Mouse (Mus musculus) neural tube, embryonic 13.5 days (tissue): Measurements from ENCODE around the gene Zmynd8. TPM values are rescaled to one million over a fixed set of nuclear protein-coding genes. Genes with fewer than 3 reads are reported as not detected.

Experiments used
- ATAC-seq: fragments of 200-750 bp; cut with Nextera tagmentation; 2 replicates; pipeline ENCODE4 v1.8.0; 2017; ENCODE audit warnings: low read depth, mild to moderate bottlenecking, moderate TSS enrichment, moderate library complexity
- H3K27ac ChIP-seq: fragments of 300-500 bp; sonication (generic); replicated peaks from 2 replicates; pipeline ENCODE4 v1.5.1; 2015; ENCODE audit warnings: moderate library complexity, mild to moderate bottlenecking, inconsistent platforms
- H3K27me3 ChIP-seq: fragments of 300-500 bp; sonication (generic); 2 replicates; pipeline ENCODE4 v1.6.1; 2015; ENCODE audit warnings: mild to moderate bottlenecking, inconsistent platforms
- H3K36me3 ChIP-seq: fragments of 300-500 bp; sonication (generic); 2 replicates; pipeline ENCODE4 v1.6.1; 2015; ENCODE audit warnings: mild to moderate bottlenecking, inconsistent platforms
- H3K4me1 ChIP-seq: fragments of 300-500 bp; sonication (generic); replicated peaks from 2 replicates; pipeline ENCODE4 v1.6.1; 2015; ENCODE audit warnings: inconsistent platforms
- H3K4me2 ChIP-seq: fragments of 300-500 bp; sonication (generic); 2 replicates; pipeline ENCODE4 v1.6.1; 2015; ENCODE audit warnings: inconsistent platforms, mild to moderate bottlenecking, moderate library complexity
- H3K4me3 ChIP-seq: fragments of 300-500 bp; sonication (generic); 2 replicates; pipeline ENCODE4 v1.5.1; 2015; ENCODE audit warnings: mild to moderate bottlenecking, inconsistent platforms
- H3K9ac ChIP-seq: fragments of 300-500 bp; sonication (generic); 2 replicates; pipeline ENCODE4 v1.6.1; 2015; ENCODE audit warnings: moderate library complexity, mild to moderate bottlenecking, inconsistent platforms
- H3K9me3 ChIP-seq: fragments of 300-500 bp; sonication (generic); 2 replicates; pipeline ENCODE4 v1.6.1; 2016; ENCODE audit warnings: inconsistent platforms
- WGBS: fragments of 180-500 bp; shearing (Covaris S2); methylation state at CpG from one replicate; pipeline ENCODE4 v1.1.7; 2015; 5-methylcytosine and 5-hydroxymethylcytosine counted together
- polyA plus RNA-seq: library from polyadenylated mRNA; unstranded; fragments of >200 nt; fragmentation: Nextera tagmentation; extraction: Ambion mirVana; gene quantifications from 2 replicates; pipeline ENCODE4 v1.2.1, GENCODE M21; 2015

The Zmynd8 gene
- polyA plus RNA-seq, 1 experiment from 2014 or later = 69.0 TPM

- Histone ChIP-seq H3K27ac (peak overlapping the region; percentile 98), H3K27me3 (no peaks in the 10 kb centered on the region), H3K9ac (peak overlapping the region; percentile 80), H3K36me3 (peaks cover 17% of the 10 kb centered on the region), H3K4me1 (peaks cover 96% of the 10 kb centered on the region), H3K4me3 (0 out of 2 replicates have a peak overlapping the region, but pooled peaks have one; percentile 6), H3K4me2 (peak overlapping the region; percentile 65), H3K9me3 (no peaks in the 10 kb centered on the region)
- no peak for ATAC-seq
- 26% methylated on average over 8 of the region's 8 CpGs for WGBS
These were observed 22.5 kb downstream of the Zmynd8 start for GRCm38 (mm10) chr2:165876201-165876918.

GRCm38 (mm10) chr2:165875406-165875955 lies 23.3 kb downstream of the Zmynd8 start:
- no peaks in the 10 kb centered on the region for H3K9me3 ChIP-seq
- H3K36me3 ChIP-seq = peaks cover 24% of the 10 kb centered on the region
- peak overlapping the region; percentile 98 for H3K27ac ChIP-seq
- H3K9ac ChIP-seq = peak overlapping the region; percentile 80
- peak overlapping the region; percentile 26 for H3K4me3 ChIP-seq
- H3K4me1 ChIP-seq = peaks cover 96% of the 10 kb centered on the region
- peak; percentile 24 for ATAC-seq
- H3K4me2 ChIP-seq = peak overlapping the region; percentile 65
- WGBS = 8% methylated on average over 13 of the region's 13 CpGs
- H3K27me3 ChIP-seq = no peaks in the 10 kb centered on the region

GRCm38 (mm10) chr2:165874461-165875339 lies 24.1 kb downstream of the Zmynd8 start:
- peak; percentile 88 for ATAC-seq
- 10% methylated on average over 13 of the region's 13 CpGs for WGBS
- peak overlapping the region; percentile 98 for H3K27ac ChIP-seq

DNA sequence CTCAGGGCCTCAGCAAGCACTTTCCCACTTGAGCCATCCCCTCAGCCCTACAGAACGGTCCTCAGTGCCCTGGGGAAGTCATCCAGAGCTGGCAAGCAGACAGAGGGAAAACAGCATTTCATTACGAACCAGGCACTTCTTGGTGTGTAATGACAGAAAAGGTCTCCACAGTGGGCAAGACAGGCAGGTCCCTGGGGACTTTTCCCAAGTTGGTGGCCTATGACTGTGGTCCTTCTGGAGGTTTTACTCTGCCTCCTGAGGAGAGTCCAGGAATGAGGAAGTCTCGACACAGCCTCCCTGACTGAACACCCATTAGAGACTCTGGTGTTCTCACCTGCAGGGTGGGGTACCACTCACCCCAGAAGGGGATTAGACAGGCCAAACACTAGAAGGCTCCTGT lies 25.0 kb downstream of the Zmynd8 start:
- Histone ChIP-seq H3K4me1 (peaks cover 96% of the 10 kb centered on the region), H3K4me3 (no peak overlapping the region), H3K36me3 (peaks cover 24% of the 10 kb centered on the region), H3K9ac (peak overlapping the region; percentile 80; the same call in 1 of the 2 replicates), H3K27me3 (no peaks in the 10 kb centered on the region), H3K4me2 (peak overlapping the region; percentile 65), H3K27ac (peak overlapping the region; percentile 98), H3K9me3 (no peaks in the 10 kb centered on the region)
- no peak for ATAC-seq
- WGBS = 44% methylated on average over 3 of the region's 3 CpGs

More at GRCm38 (mm10) chr2:165874461-165875339, 24.1 kb downstream of the Zmynd8 start:
- H3K27me3 ChIP-seq = no peaks in the 10 kb centered on the region
- peak overlapping the region; percentile 80 for H3K9ac ChIP-seq
- H3K4me1 ChIP-seq = peaks cover 96% of the 10 kb centered on the region
- peak overlapping the region; percentile 65 for H3K4me2 ChIP-seq
- peaks cover 24% of the 10 kb centered on the region for H3K36me3 ChIP-seq
- no peaks in the 10 kb centered on the region for H3K9me3 ChIP-seq
- peak overlapping the region; percentile 26 for H3K4me3 ChIP-seq

DNA sequence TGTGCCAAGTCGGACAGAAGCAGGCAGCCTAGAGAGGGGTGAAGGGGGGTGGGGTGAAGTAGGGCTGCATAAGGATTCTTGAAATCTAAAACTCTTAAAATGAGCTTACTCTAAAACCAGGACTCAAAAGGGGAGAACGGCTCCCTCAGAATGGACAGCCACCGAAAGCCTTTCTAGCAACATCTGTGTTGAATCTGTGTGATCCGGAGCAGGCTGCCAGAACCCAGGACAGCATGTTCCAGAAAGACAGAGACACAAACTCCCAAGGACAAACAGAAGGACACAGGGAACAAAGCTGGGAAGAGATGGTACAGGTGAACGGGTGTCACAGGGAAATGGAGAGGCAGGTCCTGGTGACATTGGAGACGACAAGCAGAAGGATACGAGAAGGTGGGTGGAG lies 25.6 kb downstream of the Zmynd8 start:
- Histone ChIP-seq H3K27me3 (no peaks in the 10 kb centered on the region), H3K4me2 (no peak overlapping the region), H3K9me3 (no peaks in the 10 kb centered on the region), H3K27ac (peak overlapping the region; percentile 98), H3K9ac (peak overlapping the region; percentile 36; the same call in 1 of the 2 replicates), H3K4me3 (no peak overlapping the region), H3K36me3 (peaks cover 24% of the 10 kb centered on the region), H3K4me1 (peaks cover 98% of the 10 kb centered on the region)
- 86% methylated on average over 7 of the region's 7 CpGs for WGBS
- no peak for ATAC-seq

- Histone ChIP-seq H3K27ac (peak overlapping the region; percentile 92), H3K4me3 (no peak overlapping the region), H3K36me3 (peaks cover 24% of the 10 kb centered on the region), H3K4me2 (no peak overlapping the region), H3K4me1 (peaks cover 96% of the 10 kb centered on the region), H3K9ac (no peak overlapping the region), H3K27me3 (no peaks in the 10 kb centered on the region), H3K9me3 (no peaks in the 10 kb centered on the region)
- 55% methylated on average over 1 of the region's 1 CpGs for whole genome bisulfite sequencing
- no peak for ATAC-seq
These were observed 29.6 kb downstream of the Zmynd8 start for GRCm38 (mm10) chr2:165869257-165869656.

DNA sequence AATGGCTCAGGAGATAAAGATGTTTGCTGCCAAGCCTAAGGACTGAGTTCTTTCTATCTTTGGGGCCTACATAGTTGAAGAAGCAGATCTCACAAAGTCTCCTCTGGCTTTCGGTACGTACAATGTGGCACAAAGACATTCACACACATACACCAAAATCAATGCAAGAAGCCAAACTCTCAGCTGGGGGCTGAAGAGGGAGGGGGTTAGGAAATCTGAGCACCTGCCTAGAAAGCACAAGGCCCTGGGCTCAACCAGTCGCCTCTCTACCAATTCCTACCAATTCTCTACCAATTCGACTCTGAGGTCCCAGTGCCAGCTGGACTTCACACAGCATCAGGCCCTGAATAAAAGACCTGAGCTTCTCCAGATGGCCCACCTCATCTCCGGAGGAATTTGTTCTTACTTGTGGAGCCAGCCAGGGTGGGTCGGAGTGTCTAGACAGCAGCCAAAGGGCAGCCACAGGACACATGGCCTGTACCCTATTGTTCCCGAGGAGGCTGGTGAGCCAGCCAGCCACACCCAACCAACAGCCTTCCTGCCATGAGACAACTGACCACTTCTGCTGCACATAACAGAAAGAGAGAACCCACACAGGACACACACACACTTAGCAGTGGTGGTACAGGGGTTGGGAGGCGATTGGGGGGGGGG lies 30.2 kb downstream of the Zmynd8 start:
- WGBS = 56% methylated on average over 8 of the region's 8 CpGs
- Histone ChIP-seq H3K4me3 (no peak overlapping the region), H3K27ac (peak overlapping the region; percentile 92), H3K4me2 (no peak overlapping the region), H3K27me3 (no peaks in the 10 kb centered on the region), H3K9ac (peak overlapping the region; percentile 27; the same call in 1 of the 2 replicates), H3K9me3 (no peaks in the 10 kb centered on the region), H3K4me1 (peaks cover 96% of the 10 kb centered on the region), H3K36me3 (peaks cover 18% of the 10 kb centered on the region)
- no peak for ATAC-seq

GRCm38 (mm10) chr2:165867549-165867948 lies 31.3 kb downstream of the Zmynd8 start:
- no peaks in the 10 kb centered on the region for H3K9me3 ChIP-seq
- 42% methylated on average over 9 of the region's 9 CpGs for WGBS
- H3K36me3 ChIP-seq = peaks cover 7% of the 10 kb centered on the region
- H3K27ac ChIP-seq = peak overlapping the region; percentile 92
- no peaks in the 10 kb centered on the region for H3K27me3 ChIP-seq
- H3K9ac ChIP-seq = peak overlapping the region; percentile 55; the same call in 1 of the 2 replicates
- H3K4me2 ChIP-seq = no peak overlapping the region
- no peak overlapping the region for H3K4me3 ChIP-seq
- H3K4me1 ChIP-seq = peaks cover 95% of the 10 kb centered on the region
- no peak; the same call in 1 of the 2 replicates for ATAC-seq

DNA sequence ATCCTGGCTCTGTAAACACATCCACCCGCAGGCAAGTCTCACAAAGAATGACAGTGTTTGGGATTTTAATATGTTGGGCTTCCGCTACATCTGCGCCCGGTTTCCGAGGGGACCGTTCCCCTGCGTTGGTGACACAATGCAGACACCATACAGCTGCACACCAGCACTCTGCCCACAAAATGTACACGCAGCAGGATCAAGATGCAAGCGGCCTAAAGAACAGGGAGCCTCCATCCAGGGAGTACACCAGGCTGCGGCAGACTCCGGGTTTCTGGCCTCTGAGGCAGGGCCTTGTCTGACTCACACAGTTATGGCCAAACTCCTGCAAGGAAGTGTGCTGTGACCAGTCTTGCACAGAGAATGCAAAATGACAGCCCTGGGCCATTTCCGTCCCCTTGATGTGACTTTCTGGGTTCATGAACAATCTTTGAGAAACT lies 31.8 kb downstream of the Zmynd8 start:
- H3K27ac ChIP-seq = peak overlapping the region; percentile 92
- peak overlapping the region; percentile 55 for H3K9ac ChIP-seq
- no peaks in the 10 kb centered on the region for H3K27me3 ChIP-seq
- H3K9me3 ChIP-seq = no peaks in the 10 kb centered on the region
- peaks cover 97% of the 10 kb centered on the region for H3K4me1 ChIP-seq
- no peak overlapping the region for H3K4me3 ChIP-seq
- peak overlapping the region; percentile 24 for H3K4me2 ChIP-seq
- H3K36me3 ChIP-seq = peaks cover 7% of the 10 kb centered on the region
- WGBS = 32% methylated on average over 12 of the region's 12 CpGs
- ATAC-seq = peak; percentile 52

DNA sequence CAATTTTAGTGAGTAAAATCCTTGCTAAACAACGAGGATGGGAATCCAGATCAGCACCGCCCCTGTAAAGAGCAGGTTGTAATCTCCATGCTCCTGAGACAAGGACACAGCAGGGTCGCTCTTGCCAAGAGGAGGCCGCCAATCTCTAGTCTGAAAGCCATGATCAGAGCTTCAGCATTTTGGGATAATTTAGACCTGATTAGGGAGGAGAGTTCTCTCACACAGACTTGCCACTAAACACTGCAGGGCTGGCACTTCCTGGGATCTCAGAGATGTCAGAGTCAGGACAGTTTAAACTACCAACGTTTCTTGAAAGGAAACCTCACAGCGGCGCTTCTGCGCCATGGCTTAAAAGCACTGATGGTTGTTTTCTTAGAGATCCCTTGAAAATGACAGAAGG lies 32.4 kb downstream of the Zmynd8 start:
- Histone ChIP-seq H3K9me3 (no peaks in the 10 kb centered on the region), H3K27me3 (no peaks in the 10 kb centered on the region), H3K36me3 (peaks cover 7% of the 10 kb centered on the region), H3K9ac (peak overlapping the region; percentile 55), H3K4me1 (peaks cover 97% of the 10 kb centered on the region), H3K4me3 (no peak overlapping the region), H3K27ac (peak overlapping the region; percentile 92), H3K4me2 (peak overlapping the region; percentile 24)
- no peak for ATAC-seq
- WGBS = 42% methylated on average over 8 of the region's 8 CpGs

GRCm38 (mm10) chr2:165864769-165865168 lies 34.0 kb downstream of the Zmynd8 start:
- peaks cover 93% of the 10 kb centered on the region for H3K4me1 ChIP-seq
- no peak overlapping the region for H3K4me3 ChIP-seq
- no peaks in the 10 kb centered on the region for H3K9me3 ChIP-seq
- no peak overlapping the region for H3K9ac ChIP-seq
- 78% methylated on average over 3 of the region's 3 CpGs for WGBS
- H3K4me2 ChIP-seq = no peak overlapping the region
- H3K27ac ChIP-seq = no peak overlapping the region
- no peaks in the 10 kb centered on the region for H3K27me3 ChIP-seq
- H3K36me3 ChIP-seq = 0 out of 2 replicates have a peak, but pooled peaks cover 6% of the 10 kb centered on the region
- ATAC-seq = no peak
